Mouse (Mus musculus): ENCODE results near the gene Hat1.
"Not testable (repeated sequence)": the region's sequence is repeated elsewhere in the genome, so short reads cannot be mapped to it uniquely, and the experiment has no call there.

Gene Hat1

DNA sequence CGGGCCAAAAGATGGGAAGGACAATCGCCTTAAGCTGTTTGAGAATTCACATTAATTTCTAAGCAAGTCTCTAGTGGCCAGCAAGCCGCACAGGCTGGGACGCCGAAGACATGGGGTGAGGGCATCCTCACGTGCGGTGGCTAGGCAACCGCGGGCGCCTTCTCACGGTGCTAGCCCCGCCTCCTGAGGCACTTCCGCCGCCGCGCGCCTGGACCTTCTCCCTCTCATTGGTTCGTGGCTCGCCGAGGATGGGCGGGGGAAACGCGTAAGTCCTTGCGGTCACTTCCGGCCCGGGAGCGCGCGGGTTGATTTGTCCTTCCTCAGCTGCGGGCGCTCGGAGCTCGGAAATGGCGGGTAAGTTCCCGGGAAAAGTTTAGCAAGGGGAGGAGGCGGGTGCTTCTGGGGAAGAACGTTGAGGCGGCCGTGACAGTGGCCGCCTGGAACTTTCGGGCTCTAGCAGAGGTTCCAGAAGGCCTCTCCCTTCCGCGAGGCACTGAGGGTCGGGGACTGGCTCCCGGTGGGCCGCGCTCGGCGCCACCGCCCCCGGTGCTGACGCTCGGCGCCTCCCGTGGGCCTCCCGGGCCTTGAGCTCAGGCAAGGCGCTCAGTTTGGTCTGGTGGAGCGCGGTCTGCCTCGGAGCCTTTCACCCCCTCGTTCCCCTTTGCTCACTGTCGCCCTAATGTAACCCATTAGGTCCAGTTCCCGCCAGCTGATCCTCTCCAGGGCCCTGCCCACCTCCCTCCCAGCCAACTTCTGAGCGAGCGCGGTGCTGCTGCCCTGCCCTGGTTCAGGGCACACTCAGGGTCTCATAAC lies at the start of gene Hat1:
TSS of gene Hat1 (plus strand) at position 8 of the 813 bp plus-strand sequence.
- peak; percentile 88 to 92 for DNase-seq

DNA sequence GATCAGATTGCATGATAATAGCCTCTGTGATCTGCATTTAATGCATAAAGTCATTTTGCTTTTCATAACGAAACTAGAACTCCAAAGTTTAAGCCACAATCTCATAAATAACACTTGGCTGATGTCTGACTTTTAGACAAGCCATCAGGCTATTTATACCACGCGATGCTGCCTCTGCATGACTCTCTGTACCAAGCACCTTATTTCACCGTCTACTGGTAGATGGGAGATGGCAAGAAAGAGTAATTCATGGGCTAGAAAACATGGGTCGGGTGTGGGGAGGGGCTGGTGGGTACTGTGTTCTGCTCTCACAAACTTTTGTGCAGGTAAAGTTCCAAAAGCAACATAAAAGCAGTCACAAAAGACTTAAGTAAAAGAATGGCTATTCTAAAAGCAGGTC lies 48.6 kb upstream of the Hat1 start:
- DNase-seq, result no peak

DNA sequence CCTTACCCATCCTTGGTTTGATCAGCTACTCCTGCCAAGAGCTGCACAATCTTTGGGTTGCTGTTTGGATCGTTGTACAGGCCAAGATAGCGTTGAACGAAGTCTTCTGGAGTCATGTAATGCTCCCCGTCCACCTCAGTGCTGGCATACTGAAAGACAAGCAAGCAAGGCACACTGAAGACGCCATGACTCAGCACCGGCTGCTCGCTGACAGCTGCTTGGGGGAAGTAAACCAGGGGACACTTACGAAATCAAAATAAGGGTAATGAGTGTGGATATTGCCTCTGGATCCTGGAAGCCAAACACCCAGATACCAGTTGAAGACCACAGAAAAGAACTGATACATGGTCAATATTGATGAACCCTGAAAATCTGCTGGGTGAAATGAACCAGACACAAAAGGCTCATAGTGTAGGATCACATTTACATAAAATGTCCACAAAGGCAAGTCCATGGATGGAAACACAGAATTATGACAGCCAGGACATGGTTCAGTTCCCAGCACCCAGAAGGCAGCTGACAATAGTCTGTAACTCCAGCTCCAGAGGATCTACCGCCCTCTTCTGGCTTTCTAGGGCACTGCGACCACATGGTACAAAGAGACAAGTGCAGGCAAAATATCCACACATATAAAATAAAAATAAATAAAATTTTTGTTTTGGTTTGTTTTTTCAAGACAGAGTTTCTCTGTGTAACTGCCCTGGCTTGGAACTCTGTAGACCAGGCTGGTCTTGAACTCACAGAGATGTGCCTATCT lies 44.7 kb upstream of the Hat1 start:
- DNase-seq, result no peak

DNA sequence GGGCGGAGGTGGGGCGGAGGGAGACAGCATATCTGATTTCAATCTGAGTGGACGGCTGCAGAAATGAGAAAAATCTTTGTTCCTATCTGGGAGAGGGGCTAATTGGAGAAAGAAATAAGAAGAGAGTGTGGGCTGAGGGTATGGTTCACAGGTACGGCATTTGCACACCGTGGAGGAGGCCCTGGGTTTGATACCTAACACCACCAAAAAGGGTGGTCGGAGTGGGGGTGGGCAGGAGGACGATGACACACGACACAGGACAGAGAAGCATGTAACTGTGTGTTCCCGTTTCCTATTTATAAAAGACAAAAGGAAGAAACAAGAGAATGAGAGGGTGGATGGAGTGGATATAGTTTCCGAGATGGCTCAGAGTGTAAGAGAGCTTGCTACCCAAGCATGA lies 41.6 kb upstream of the Hat1 start:
- no peak for DNase-seq

DNA sequence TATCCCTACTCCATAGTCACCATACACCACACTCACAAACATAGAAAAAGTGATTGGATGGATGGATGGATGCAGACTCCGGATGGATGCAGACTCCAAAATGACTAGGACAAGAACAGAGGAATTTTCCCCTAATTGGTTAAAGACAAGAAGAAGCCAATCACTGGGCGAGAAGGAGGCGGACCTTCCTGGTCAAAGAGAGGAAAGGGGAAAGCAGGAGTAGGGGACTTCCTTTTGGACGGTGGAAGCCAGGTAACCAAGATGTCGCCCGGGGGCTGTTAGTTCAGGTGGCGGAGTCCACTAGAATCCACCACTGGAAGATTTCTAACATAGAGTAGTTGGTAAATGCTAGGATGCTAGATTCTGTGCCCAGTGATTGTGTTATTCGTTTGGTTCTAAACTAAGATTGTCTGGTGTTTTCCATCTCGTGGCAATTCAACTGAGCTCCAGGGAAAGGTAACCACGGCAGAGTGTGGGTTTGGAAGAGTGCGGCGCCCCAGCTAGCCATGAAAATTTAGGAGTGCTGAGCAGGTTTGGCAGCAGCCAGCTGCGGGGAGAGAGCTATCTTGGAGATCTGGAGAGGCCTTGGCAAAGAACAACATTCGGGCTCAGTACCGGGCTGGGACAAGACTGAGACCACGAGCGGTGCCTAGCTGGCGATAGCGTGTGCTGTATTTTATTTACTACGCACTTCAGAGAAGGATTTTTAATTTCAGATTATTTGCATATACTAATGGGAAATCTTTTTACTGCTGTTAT lies 40.8 kb upstream of the Hat1 start:
- no peak for DNase-seq

DNA sequence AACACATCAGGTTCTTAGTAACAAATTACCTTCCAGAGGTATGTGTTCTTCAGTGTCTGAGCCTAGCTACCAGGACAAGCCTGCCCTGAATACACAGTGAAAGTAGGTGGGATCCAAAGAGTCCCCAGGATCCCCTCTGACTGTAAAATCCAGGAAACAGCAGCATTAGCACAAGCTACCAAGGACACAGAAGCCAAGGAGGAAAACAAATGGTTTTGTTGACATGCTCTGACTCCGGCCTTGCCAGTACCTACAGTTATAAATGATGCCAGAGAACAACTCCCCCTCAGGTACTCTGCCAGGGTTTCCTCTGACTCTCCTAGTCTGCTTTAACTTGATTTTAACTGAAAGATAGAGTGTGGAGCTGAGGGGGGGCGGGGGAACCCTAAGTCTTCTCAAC lies 39.2 kb upstream of the Hat1 start:
- DNase-seq, result no peak

DNA sequence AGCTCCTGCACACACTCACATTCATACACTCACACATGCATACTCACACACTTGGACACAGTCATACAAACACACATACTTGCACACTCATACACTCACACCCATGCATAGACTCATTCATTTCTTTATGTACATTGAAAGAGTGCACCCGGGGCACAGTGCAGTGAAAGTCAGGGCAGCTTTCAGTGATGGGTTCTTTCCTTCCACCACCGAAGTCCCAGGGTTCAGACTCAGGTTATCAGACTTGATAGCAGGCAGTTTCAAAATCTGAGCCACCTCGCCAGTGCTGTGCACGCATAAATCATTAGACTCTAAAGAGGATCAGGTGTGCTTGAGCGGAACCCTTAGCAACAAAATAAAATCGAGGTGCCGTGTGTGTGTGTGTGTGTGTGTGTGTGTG lies 38.6 kb upstream of the Hat1 start:
- no peak for DNase-seq

DNA sequence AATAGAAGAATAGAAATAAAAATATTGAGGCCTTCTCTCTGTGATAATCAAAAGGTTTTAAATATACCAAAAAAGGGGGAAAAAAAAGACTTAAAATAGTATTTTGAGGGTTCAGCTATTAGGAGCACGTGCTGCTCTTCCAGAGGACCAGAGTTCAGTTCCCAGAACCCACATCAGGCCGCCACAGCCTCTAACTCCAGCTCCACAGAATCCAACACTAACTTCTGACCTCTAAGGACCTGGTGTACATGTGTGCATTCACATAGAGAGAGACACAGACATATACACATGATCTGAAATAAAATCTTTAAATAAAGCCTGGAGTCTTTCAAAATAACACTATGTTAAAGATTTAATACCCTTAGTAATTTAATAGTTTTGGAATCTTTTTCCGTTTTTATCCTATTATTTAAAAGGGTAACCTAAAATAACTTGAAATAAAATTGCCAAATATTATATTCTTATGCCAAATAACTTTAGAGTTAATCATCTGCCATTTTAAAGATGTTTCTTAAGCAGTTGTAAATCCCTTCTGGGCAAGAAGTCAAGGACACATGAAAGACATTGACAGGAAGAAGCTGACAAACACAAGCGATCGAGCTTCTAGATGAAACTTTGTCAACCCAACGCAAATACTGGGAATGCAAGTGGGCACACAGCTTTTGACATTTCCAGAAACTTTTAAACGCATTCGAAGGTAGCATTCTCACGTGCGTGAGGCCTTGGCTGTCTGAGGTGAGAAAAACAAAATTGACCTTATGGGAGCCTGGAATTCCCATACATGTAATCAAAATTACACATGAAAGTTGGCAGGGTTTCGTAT lies 37.6 kb upstream of the Hat1 start:
- DNase-seq, result no peak

DNA sequence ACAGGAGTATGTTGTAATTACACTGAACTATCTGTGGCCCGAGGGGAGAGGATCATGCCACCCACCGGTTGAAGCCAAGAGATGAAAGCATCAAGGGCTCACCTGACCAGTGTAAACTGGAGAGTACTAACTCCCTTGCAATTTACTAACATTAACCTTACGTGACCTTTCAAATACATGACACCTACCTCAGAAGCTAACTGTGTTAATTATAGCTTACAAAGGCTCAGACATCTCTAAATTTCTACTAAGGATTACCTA lies 37.1 kb upstream of the Hat1 start:
- no peak for DNase-seq

DNA sequence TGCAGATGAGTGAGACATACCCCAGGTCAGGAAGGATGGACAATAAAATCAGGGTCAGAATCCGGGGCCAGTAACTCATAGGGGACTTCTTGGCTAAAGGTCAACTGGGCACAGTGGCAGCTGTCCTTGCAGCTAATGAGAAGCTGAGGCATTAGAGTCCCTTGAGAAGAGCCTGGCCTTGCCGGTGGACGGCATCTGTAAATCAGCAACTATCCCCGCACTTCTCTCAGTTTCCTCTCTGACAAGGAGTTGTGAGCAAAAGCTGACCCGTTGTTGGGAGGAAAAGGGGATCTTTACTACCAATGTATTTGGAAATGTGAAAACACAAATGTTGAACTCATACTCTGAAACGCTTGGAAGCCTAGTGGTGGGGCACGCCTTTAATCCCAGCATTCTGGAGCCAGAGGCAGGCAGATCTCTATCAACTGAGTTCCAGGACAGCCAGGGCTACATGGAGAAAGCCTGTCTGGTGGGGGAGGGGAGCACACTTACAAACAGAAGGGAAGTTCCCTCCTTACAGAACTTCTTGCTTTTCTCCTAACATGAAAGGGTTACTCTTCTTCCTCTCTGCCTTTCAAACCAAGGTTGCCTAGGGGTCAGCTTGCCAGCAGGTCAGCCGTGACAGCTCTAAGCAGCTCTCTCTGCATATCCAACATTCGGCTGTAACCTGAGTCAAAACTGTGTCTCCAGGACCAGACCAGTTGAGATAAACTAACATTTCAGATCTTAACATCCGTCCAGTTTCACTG lies 35.3 kb upstream of the Hat1 start:
- no peak for DNase-seq

DNA sequence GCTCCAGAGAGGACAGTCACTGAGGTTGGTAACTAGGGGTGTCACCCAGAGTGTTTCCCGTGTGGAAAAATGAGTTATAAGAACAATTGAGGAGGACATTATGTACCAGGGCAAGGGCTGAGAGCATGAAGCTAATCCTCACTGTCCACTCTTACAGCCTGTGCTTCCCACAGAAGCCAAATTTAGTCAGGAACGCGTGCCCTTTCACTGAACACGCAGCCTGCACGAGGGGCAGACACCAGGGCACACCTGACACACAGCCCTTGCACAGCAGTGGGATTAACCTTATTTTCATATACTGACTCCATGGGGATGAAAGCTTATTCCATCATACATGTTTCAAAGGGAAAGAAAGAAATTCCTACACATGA lies 34.7 kb upstream of the Hat1 start:
- no peak for DNase-seq

DNA sequence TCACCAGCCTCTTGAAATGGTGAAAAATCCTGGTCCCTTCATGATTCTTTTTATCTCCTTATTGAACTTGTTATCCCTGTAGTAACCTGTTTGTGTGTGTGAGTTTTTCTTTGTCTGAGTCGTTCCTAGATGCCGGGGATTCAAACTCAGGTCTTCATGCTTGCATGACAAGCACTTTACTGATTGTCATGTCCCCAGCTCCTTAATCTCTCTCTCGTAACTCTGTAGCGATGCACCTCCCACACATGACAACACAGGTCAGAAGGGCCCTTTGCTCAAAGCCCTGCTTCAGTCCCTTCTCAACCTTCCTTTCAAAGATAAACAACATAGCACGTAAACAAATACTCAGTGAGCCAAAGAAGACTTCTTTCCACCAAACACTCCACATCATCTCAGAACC lies 30.4 kb upstream of the Hat1 start:
- DNase-seq, result no peak

DNA sequence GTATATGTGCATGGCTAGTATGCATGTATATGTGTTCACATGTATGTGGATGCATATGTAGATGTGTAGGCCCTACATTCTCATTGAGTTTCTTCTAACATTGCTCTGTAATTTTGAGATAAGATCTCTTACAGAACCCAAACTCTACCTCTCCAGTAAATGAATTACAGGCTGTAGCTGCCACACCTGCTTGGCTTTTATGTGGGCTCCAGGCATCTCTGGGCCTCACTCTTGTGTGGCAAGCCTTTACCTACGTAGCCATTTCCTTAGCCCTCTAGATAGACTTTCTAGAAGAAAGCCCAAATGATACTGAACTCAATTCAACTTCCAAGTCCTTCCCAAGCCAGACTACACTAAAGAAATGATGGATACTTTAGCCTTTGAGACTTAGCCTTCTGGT lies 28.6 kb upstream of the Hat1 start:
- DNase-seq, result no peak

DNA sequence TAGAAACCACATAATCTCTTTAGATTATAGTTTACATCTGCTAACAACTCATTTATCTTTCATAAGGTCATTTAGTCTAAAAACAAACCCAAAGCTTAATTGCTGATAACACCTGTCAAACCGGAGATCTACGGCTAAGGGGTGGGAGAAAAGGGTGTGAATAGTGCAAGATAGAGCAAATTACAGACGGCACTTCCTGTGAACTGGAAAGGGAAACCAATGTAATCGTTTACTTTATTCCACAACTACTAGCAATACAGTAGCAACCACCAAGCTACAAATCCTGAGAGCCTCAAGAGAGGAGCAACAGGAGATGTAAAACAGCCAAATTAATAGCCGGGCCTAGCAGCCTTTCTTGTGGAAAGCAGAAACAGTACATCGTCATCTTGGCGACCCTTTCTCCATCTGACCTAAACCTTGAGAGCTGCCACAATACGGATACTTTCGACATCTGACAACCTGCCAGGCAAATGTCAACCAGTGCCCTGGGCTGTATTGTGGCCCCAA lies 22.1 kb upstream of the Hat1 start:
- no peak for DNase-seq

DNA sequence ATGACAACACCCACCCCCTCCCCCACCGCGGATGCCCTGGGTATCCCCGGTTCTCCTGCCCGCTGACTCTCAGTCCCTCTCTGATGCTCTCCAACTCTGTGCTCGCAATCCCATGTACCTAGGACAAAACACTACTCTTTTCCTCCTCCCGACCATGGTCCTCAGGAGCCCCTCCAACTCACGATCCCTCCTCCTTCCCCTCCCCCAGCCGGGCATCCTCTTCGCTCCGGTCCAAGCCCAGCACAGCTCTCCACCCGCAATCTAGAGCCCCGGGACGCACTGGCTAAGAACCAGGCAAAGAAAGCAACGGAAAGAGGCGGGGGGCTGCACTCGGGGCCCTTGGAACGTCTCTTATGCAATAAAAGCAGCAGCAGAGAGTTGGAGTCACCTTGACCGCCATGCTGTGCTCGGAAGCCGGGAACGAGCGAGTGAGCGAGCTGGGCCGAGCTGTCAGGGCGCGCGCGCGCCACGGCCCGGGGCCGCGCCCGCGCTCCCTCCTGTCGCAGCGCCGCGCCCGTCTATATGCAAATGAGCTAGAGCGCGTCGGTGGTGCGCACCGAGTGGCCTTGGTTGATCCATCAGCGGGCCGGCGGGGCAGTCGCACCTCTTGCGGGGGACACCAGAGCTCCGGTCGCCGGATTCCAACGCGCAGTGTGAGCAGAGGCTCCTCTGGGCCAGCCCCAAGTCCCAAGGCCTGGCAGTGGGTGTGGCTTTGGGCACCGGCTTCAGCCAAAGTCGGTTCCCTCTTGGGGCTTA lies 21.5 kb upstream of the Hat1 start, which contains the start of gene Slc25a12:
TSS of gene Slc25a12 (minus strand) at position 625 of the 756 bp plus-strand sequence.
- DNase-seq, result peak; percentile 65 to 73

DNA sequence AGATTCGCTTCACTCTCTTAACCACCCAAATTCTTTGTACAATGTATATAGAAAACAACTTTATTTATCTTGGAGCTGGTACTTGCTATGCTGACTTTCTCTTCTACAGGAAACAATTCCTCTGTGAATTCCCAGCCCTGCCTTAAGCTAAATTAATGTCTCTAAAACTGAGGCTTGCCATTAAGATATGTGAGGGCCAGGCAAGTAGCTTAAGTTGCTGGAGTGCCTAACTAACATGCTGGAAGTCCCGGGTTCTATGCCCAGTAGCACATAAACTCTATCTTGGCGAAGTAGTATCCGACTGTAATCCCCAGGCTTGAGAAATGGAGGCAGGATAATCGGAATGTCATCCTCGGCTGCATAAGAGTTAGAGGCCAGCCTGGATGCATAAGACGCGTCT lies 20.7 kb upstream of the Hat1 start:
- peak in 1 of 2 experiments; percentile 11 for DNase-seq

DNA sequence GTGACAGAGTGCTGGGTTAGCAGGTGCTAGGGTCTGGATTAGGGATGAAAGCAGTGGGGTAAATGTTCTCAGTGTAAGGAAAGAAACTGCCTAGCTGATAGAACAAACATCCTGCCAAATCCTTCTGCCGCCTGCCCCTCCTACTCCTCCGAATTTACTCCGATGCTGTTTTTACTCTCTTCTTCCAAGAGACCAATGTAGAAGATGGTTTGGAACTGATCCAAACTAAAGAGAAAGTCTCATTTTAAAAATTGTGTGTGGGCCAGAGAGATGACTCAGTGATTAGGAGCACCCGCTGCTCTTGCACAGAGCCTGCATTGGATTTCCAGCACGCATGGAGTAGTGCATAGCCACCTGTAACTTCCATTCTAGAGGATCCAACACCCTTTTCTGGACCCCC lies 17.0 kb upstream of the Hat1 start:
- DNase-seq, result no peak

DNA sequence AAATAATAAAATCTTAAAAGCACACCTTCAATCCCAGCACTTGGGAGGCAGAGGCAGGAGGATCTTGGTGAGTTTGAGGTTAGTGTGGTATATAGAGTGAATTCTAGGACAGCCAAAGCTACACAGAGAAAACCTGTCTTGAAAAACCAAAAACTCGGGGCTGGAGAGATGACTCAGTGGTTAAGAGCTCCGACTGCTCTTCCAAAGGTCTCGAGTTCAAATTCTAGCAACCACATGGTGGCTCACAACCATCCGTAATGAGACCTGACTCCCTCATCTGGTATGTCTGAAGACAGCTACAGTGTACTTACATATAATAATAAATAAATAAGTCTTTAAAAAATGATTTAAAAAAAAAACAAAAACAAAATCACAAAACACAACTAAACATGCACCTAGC lies 16.5 kb upstream of the Hat1 start:
- DNase-seq, result not testable (repeated sequence)

DNA sequence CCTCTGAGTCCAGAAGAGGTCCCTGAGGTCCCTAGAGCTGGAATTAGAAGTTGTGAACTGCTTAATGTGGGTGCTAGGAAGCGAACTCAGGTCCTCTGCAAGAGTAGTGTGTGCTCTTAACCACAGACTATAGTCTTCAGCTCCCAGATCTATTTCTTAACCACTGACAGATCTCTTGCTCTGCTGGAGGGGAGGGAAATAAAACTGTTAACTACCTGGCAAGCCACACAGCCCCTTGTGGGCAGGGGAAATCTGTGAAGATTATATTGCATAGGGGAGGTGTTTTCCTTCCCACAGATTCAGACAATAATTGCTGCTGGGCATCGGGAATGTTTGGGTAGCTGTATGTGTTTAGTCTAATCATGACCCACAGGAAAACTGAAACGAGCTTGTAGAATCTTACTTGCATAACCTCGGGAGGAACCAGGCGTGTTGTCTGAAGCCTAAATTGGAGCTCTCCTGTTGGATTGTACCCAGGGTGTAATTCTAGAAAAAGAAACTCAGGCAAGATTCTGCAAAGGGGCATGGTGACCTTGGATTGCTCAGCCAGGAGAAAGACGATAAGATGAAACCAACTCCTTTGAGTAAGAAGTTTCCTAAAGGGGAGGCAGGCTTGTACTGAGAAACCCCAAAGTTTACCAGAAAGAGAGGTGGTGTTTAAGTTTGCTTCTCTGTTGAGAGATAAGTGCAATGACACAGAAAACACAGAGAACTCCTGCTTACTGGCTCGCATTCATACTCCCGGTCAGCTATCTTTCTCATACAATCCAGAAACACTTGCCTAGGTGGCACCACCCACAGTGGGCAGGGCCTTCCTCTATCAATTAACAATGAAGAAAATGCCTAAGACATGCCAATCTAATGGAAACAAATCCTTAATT lies 14.2 kb upstream of the Hat1 start:
- no peak for DNase-seq

DNA sequence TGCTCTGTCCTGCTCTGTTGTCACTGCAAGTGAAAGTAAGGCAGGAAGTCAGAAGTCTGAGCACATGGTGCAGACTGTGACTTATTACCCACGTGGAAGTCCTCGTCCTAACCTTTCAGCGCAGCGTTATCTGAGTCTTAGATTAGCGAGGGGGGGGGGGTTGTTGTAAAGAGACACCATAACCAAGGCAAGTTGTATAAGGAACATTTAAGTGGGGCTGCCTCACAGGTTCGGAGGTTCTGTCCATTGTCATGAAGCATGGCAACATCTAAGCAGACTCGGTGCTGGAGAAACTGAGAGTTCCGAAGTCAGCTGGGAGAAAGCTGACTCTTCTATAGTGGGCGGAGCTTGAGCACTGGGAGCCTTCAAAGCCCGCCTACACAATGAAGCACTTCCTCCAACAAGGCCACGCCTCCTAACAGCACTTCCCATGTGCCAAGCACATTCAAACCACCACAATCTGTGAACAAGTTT lies 12.3 kb upstream of the Hat1 start:
- no peak for DNase-seq

Measured in spleen, adult 18-20 months (tissue).